Mouse (Mus musculus): ENCODE measurements around the gene Cpa3. TPM values are rescaled to one million over a fixed set of nuclear protein-coding genes. Genes with fewer than 3 reads are reported as not detected.

The Cpa3 gene
- 1 to 10 TPM; 1.2 to 1.7 TPM for total RNA-seq (2021)

DNA sequence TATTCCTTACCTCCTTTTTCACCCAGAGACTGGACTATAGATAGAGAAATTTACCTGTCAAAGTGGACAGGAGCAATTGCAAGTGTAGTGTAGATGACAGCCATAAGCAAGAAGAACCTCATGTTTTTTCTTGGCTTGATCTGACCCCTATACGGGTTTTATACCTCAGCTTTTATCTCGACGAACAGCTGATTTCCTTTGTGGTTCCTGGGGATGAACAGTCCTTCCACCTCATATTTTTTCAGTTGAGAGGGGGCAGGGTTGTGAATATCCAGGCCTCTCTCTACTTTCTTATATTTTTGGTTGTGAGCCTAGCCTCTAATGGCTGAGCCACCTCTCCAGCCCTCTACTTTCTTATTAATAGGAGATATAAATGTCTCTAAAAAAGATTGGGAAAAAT is at the start of gene Cpa3:
Cpa3 (minus strand) TSS at position 132 of the 400 bp plus-strand sequence.
- DNase-seq = no peak
- intact Hi-C loops (cut with DNase I) = no loop called here

- no peak for DNase-seq
- intact Hi-C loops (cut with DNase I) = no loop called here
These were observed 49.4 kb upstream of the Cpa3 start for GRCm38 (mm10) chr3:20291370-20291769.

GRCm38 (mm10) chr3:20288761-20289160 is 46.8 kb upstream of the Cpa3 start:
- intact Hi-C loops (cut with DNase I) = no loop called here
- no peak for DNase-seq

- no peak for DNase-seq
- intact Hi-C loops (cut with DNase I) = no loop called here
These were observed 39.8 kb upstream of the Cpa3 start for GRCm38 (mm10) chr3:20281796-20282195.

DNA sequence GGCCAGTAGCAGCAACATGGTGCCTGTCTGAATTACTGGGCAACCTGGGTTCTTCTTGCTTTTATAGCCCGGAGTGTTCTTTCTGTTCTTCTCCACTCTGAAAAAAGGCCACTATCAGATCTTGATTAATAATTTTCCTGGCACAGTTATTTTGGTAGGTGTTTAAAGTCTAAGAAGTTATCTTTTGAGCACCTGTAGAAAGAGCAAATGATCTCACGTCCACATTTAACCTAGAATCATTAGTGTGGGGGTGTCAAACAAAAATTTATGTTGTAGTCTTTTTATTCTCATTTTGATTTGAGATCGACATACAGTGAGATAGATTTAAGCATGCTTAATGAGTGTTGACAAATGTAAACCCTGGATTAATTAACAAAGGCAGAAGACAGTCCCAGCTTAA is 33.7 kb upstream of the Cpa3 start, which contains the start of gene Cpb1:
Cpb1 (minus strand) TSS at position 101 of the 400 bp plus-strand sequence.
- intact Hi-C loops (cut with DNase I) = no loop called here
- DNase-seq = no peak

DNA sequence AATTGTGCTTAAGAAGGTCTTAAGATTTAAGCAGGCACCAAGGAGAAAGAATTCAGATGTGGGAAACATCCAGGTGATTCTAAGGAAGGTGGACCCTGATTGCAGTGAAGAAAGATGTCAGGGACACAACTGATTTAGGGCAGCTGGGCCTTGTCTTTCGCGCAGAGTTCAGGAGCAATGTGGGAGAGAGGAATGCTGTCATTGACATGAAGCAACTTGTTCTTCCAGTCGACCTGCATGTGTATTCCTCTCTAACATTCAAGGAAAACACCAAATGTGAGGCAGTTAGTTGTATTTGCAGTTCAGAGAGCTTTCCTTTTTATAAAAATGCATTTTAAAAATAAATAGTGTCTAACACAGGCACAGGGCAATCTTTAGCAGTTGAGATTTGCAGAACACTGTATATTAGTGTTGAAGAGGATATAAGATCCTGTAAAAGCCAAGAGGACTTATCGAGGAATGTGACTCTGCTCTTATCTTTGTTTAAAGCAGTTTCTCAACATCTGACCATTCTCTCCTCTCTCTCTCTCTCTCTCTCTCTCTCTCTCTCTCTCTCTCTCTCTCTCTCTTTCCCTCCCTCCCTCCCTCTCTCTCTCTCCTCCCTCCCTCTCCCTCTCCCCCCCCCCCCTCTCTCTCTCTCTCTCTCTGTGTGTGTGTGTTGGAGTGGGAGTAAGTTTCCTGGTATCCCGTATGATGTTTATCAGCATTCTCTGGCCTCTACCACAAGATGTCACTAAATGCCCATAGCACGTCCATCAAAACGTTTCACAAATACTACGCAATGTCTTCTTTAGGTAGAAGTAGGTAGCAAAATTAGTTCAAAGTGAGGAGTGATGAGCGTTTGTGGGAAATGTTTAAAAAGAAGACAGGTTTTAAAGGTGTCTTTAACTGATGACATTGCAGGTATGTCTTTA is 12.8 kb upstream of the Cpa3 start:
- DNase-seq = no peak
- intact Hi-C loops (cut with DNase I) = loop anchor here (5.0 kb wide), 1 partner anchor 252 kb away; no protein-coding TSS in a partner anchor

GRCm38 (mm10) chr3:20243913-20244312 is 1.9 kb upstream of the Cpa3 start:
- DNase-seq = no peak
- intact Hi-C loops (cut with DNase I) = no loop called here

GRCm38 (mm10) chr3:20239741-20240140 is 2.2 kb downstream of the Cpa3 start:
- no peak for DNase-seq

DNA sequence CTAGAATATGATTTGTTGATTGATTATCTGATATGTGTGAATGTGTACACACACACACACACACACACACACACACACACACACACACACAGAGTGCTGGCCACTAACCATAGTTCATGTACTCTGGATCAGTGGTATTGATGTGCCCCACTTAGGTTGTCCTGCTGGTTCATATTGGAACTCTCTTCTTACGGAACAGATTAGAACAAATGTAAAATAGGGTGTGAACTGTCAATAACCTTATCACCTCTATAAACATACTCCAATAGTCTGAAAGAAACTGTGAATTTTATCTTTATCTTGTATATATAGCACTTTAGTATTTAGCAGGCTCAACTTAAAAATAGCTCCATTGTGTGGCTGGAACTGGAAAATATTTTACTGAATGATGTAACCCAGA is 5.0 kb downstream of the Cpa3 start:
- intact Hi-C loops (cut with DNase I) = no loop called here
- no peak for DNase-seq

More at GRCm38 (mm10) chr3:20239741-20240140, 2.2 kb downstream of the Cpa3 start:
- intact Hi-C loops (cut with DNase I) = no loop called here

DNA sequence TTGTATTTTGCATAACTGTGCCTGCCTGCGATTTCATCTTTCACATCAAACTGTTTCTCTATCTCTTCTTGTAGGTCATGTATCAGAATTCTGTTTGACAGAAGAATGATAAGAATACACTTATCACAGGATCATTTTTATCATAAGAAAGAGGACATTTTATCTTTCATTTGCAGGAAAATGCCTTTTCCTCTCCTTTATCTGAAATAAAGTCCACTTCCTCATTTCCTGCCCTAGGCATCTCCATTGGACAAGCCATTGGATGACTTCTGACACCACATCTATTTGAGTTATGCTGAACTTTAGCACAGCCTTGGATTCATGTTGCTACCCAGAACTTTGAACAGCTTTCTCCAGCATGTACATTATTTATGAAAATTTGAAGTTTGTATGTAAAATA is 13.0 kb downstream of the Cpa3 start:
- intact Hi-C loops (cut with DNase I) = no loop called here

GRCm38 (mm10) chr3:20225429-20225828 is 16.6 kb downstream of the Cpa3 start:
- intact Hi-C loops (cut with DNase I) = no loop called here
- DNase-seq = no peak

More for the DNA sequence above, 13.0 kb downstream of the Cpa3 start:
- no peak for DNase-seq

DNA sequence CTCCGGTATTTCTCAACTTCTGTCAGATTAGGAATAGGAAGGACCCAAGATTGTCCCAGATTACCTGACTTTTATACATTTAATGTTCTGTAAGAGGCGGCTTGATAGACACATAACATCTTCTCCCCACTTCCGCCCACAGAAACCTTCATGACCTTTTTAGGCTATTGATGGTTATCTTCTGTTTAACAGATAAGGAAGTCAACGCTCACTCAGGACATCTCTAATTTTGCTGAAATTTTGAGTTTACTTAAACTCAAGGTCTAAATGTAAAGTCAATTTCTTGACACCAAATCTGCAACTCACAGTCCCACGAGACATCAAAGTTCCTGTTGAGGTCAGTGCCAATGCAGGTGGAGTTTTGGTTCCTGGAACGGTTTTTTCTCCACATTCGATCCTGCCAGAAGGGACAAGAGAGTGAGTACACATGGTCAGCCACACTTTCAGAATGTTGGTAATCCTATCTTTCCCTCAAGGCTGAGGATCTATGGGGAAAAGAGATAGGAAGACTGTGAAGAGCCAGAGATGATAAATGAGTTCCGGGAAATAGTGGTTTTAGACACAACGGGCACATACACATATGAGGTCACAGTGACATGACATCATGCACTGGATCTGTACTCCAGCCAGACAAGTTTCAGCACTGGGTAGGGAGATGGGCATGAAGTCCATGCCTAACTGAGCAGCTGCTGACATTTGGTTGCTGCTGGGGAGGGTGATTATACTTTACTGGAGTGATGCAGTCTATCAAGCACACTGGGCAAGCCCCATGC is 18.9 kb downstream of the Cpa3 start:
- DNase-seq = no peak
- intact Hi-C loops (cut with DNase I) = no loop called here

DNA sequence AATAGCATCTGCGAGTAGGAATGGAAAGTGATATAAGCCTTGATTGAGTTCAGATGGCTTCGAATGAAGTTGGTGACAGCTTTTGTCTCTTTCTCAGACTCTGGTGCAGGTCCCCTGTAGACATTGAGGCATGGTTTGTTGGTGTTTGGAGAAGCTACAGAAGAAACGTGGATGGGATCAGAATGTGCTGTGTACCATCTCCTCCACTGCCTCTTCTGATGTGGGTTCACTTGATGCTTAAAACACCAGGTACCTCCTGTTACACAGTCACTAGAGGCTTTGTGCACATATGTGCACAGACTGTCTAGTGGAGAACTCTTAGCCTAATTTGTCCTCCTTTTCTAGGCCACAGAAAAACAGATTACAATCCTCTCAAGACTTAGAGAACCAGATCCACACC is 19.8 kb downstream of the Cpa3 start:
- DNase-seq = no peak
- intact Hi-C loops (cut with DNase I) = no loop called here

- intact Hi-C loops (cut with DNase I) = loop anchor here (1.0 to 5.0 kb wide), 4 partner anchors 117 to 677 kb away; no protein-coding TSS in a partner anchor
- peak; percentile 55 to 70 for DNase-seq
These were observed 43.1 kb downstream of the Cpa3 start for GRCm38 (mm10) chr3:20198869-20199268.

DNA sequence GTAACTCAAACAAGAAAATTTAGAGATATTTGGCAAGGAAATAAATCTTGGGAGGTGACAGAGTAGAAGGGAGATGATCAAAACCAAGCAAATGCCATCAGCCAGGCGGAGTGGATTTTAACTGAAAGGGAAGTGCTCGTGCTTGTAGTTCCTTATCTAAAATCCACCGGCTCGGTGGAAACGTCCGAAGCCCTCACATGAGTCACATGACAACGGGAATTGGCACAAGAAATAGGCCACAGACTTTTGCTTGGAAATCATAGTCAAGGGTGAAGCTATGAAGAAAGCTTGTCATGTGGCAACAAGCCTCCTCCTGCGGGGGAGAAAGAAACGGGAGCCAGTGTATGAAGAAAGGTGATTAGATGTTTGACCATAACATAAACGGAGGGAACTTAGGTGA is 44.1 kb downstream of the Cpa3 start:
- no peak for DNase-seq
- intact Hi-C loops (cut with DNase I) = loop anchor here (5.0 kb wide), 3 partner anchors 116 to 676 kb away; no protein-coding TSS in a partner anchor

- intact Hi-C loops (cut with DNase I) = no loop called here
- DNase-seq = no peak
These were observed 52.9 kb downstream of the Cpa3 start for GRCm38 (mm10) chr3:20188976-20189675.

DNA sequence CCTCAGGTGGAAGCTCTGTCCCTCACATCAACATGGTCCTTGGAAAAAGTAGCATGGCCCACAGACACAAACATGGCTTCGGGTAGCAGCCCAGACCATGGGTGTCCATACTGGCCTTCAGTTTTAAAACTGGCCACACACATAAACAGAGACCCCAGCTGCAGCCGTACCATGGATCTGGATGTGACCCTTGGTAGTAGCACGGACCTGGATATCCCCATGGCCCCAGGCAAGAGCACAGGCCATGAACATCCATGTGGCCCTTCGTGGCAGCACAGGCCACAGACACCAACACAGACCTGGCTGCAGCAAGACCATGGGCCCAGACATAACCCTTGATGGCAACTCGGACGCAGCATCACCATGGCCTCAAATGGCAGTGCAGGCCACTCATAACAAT is 69.6 kb downstream of the Cpa3 start:
- no peak for DNase-seq
- intact Hi-C loops (cut with DNase I) = no loop called here

GRCm38 (mm10) chr3:20167487-20167886 is 74.5 kb downstream of the Cpa3 start:
- no peak for DNase-seq
- intact Hi-C loops (cut with DNase I) = no loop called here

Measured in heart, postnatal 36 days (tissue).